Mouse (Mus musculus): ENCODE results near the gene Ccdc6. TPM values are rescaled to one million over a fixed set of nuclear protein-coding genes. Genes with fewer than 3 reads are reported as not detected.

Ccdc6 gene
- polyA plus RNA-seq, 1 experiment from 2014 or later: 10.7 TPM

- ATAC-seq (no peak), DNase-seq (ENCODE audit: low spot score) (no peak)
- H3K4me3 ChIP-seq (ENCODE audit: low read depth, low read length): no peak overlapping the region
- no peak overlapping the region for H3K4me2 ChIP-seq (replicated peaks; ENCODE audit: low read depth, low read length)
- H3K4me1 ChIP-seq (ENCODE audit: insufficient read depth, low read depth, low read length): peaks cover 2% of the 10 kb centered on the region; the same call in 1 of the 2 replicates
- peaks cover 7% of the 10 kb centered on the region; the same call in 1 of the 2 replicates for H3K36me3 ChIP-seq (ENCODE audit: insufficient read depth, low read length)
- no peak overlapping the region for H3K27ac ChIP-seq (ENCODE audit: low read length)
- H3K9ac ChIP-seq (replicated peaks; ENCODE audit: low read depth): no peak overlapping the region
- 48% methylated on average over 13 of the region's 13 CpGs for WGBS
- no peaks in the 10 kb centered on the region for H3K27me3 ChIP-seq (replicated peaks; ENCODE audit: insufficient read depth, low read length)
- TF ChIP-seq EP300 (IDR thresholded peaks at IDR 0.05) (no peak), CTCF (IDR thresholded peaks at IDR 0.05) (no peak)
- no peaks in the 10 kb centered on the region for H3K9me3 ChIP-seq (ENCODE audit: low read length)
Measured at GRCm38 (mm10) chr10:70168396-70168795, 71.5 kb downstream of the Ccdc6 start.

GRCm38 (mm10) chr10:70169044-70169443 is 72.1 kb downstream of the Ccdc6 start:
- ATAC-seq (no peak), DNase-seq (ENCODE audit: low spot score) (no peak)
- H3K4me2 ChIP-seq (replicated peaks; ENCODE audit: low read depth, low read length): no peak overlapping the region
- H3K4me1 ChIP-seq (ENCODE audit: insufficient read depth, low read depth, low read length): peaks cover 2% of the 10 kb centered on the region; the same call in 1 of the 2 replicates
- H3K36me3 ChIP-seq (ENCODE audit: insufficient read depth, low read length): peaks cover 7% of the 10 kb centered on the region; the same call in 1 of the 2 replicates
- WGBS: 80% methylated on average over 18 of the region's 18 CpGs
- no peak overlapping the region for H3K27ac ChIP-seq (ENCODE audit: low read length)
- no peak overlapping the region for H3K9ac ChIP-seq (replicated peaks; ENCODE audit: low read depth)
- H3K9me3 ChIP-seq (ENCODE audit: low read length): no peaks in the 10 kb centered on the region
- H3K27me3 ChIP-seq (replicated peaks; ENCODE audit: insufficient read depth, low read length): no peaks in the 10 kb centered on the region
- no peak for TF ChIP-seq EP300 (IDR thresholded peaks at IDR 0.05)
- no peak for TF ChIP-seq CTCF (IDR thresholded peaks at IDR 0.05)
- H3K4me3 ChIP-seq (ENCODE audit: low read depth, low read length): no peak overlapping the region

- peak; percentile 55 for ATAC-seq
- 55% methylated on average over 3 of the region's 3 CpGs for WGBS
- Histone ChIP-seq H3K27ac (ENCODE audit: low read length) (no peak overlapping the region), H3K27me3 (replicated peaks; ENCODE audit: insufficient read depth, low read length) (no peaks in the 10 kb centered on the region), H3K36me3 (ENCODE audit: insufficient read depth, low read length) (peaks cover 15% of the 10 kb centered on the region; the same call in 1 of the 2 replicates), H3K4me3 (ENCODE audit: low read depth, low read length) (no peak overlapping the region), H3K9ac (replicated peaks; ENCODE audit: low read depth) (no peak overlapping the region), H3K4me2 (replicated peaks; ENCODE audit: low read depth, low read length) (no peak overlapping the region), H3K4me1 (ENCODE audit: insufficient read depth, low read depth, low read length) (no peaks in the 10 kb centered on the region), H3K9me3 (ENCODE audit: low read length) (no peaks in the 10 kb centered on the region)
- peak; percentile 86 for TF ChIP-seq CTCF (IDR thresholded peaks at IDR 0.05)
- no peak for TF ChIP-seq EP300 (IDR thresholded peaks at IDR 0.05)
- DNase-seq (ENCODE audit: low spot score): peak; percentile 60
Measured at GRCm38 (mm10) chr10:70173314-70173713, 76.4 kb downstream of the Ccdc6 start.

GRCm38 (mm10) chr10:70174494-70175190 is 77.7 kb downstream of the Ccdc6 start:
- H3K27me3 ChIP-seq (replicated peaks; ENCODE audit: insufficient read depth, low read length): no peaks in the 10 kb centered on the region
- no peak overlapping the region for H3K4me3 ChIP-seq (ENCODE audit: low read depth, low read length)
- TF ChIP-seq EP300 (IDR thresholded peaks at IDR 0.05) (no peak), CTCF (IDR thresholded peaks at IDR 0.05) (no peak)
- no peaks in the 10 kb centered on the region for H3K9me3 ChIP-seq (ENCODE audit: low read length)
- no peaks in the 10 kb centered on the region for H3K4me1 ChIP-seq (ENCODE audit: insufficient read depth, low read depth, low read length)
- H3K9ac ChIP-seq (replicated peaks; ENCODE audit: low read depth): no peak overlapping the region
- no peak for ATAC-seq
- H3K36me3 ChIP-seq (ENCODE audit: insufficient read depth, low read length): peaks cover 15% of the 10 kb centered on the region; the same call in 1 of the 2 replicates
- DNase-seq (ENCODE audit: low spot score): no peak
- no peak overlapping the region for H3K27ac ChIP-seq (ENCODE audit: low read length)
- WGBS: 77% methylated on average over 16 of the region's 16 CpGs
- no peak overlapping the region for H3K4me2 ChIP-seq (replicated peaks; ENCODE audit: low read depth, low read length)

- WGBS: 62% methylated on average over 9 of the region's 9 CpGs
- DNase-seq (ENCODE audit: low spot score): no peak
- ATAC-seq: no peak
- H3K4me3 ChIP-seq (ENCODE audit: low read depth, low read length): no peak overlapping the region
- H3K27ac ChIP-seq (ENCODE audit: low read length): no peak overlapping the region
- TF ChIP-seq EP300 (IDR thresholded peaks at IDR 0.05): no peak
- TF ChIP-seq CTCF (IDR thresholded peaks at IDR 0.05): no peak
- no peak overlapping the region for H3K9ac ChIP-seq (replicated peaks; ENCODE audit: low read depth)
- no peaks in the 10 kb centered on the region for H3K27me3 ChIP-seq (replicated peaks; ENCODE audit: insufficient read depth, low read length)
- H3K4me2 ChIP-seq (replicated peaks; ENCODE audit: low read depth, low read length): no peak overlapping the region
- no peaks in the 10 kb centered on the region; the same call in none of the 2 replicates for H3K36me3 ChIP-seq (ENCODE audit: insufficient read depth, low read length)
- H3K9me3 ChIP-seq (ENCODE audit: low read length): no peaks in the 10 kb centered on the region
- peaks cover 5% of the 10 kb centered on the region; the same call in 1 of the 2 replicates for H3K4me1 ChIP-seq (ENCODE audit: insufficient read depth, low read depth, low read length)
Measured at GRCm38 (mm10) chr10:70180727-70181126, 83.8 kb downstream of the Ccdc6 start.

- peaks cover 5% of the 10 kb centered on the region; the same call in 1 of the 2 replicates for H3K4me1 ChIP-seq (ENCODE audit: insufficient read depth, low read depth, low read length)
- no peak overlapping the region for H3K9ac ChIP-seq (replicated peaks; ENCODE audit: low read depth)
- H3K4me3 ChIP-seq (ENCODE audit: low read depth, low read length): no peak overlapping the region
- H3K27ac ChIP-seq (ENCODE audit: low read length): no peak overlapping the region
- H3K36me3 ChIP-seq (ENCODE audit: insufficient read depth, low read length): no peaks in the 10 kb centered on the region; the same call in none of the 2 replicates
- H3K27me3 ChIP-seq (replicated peaks; ENCODE audit: insufficient read depth, low read length): no peaks in the 10 kb centered on the region
- ATAC-seq (peak; percentile 51), DNase-seq (ENCODE audit: low spot score) (peak; percentile 49)
- 51% methylated on average over 11 of the region's 11 CpGs for WGBS
- H3K9me3 ChIP-seq (ENCODE audit: low read length): no peaks in the 10 kb centered on the region
- H3K4me2 ChIP-seq (replicated peaks; ENCODE audit: low read depth, low read length): no peak overlapping the region
- TF ChIP-seq CTCF (IDR thresholded peaks at IDR 0.05) (no peak), EP300 (IDR thresholded peaks at IDR 0.05) (0 out of 2 replicates have a peak, but pooled peaks have one; percentile 25)
Measured at GRCm38 (mm10) chr10:70181279-70181972, 84.5 kb downstream of the Ccdc6 start.

Data from lung, postnatal 0 days (tissue).